Mouse (Mus musculus): Measurements from ENCODE around the gene 1700019N19Rik. TPM values are rescaled to one million over a fixed set of nuclear protein-coding genes. Genes with fewer than 3 reads are reported as not detected.

Gene 1700019N19Rik
- polyA plus RNA-seq, 1 experiment, result not detected

DNA sequence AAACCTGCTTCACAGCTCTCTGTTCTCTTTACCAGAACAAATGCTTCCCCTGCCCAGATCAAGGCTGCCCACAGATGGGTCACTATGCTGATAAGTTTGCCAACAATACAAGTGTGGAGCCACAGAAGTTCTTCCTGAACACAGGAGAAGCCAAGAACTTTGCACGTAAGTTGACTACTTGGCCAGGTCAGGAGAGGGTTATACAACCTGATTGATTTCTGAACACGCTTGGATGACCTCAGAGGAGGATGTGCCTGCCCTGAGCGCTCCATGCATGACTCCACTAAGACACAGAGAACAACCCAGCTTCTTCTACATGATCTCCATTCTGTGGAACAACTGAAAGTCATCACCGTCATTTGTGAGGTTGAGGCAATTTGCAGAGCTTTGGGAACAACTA, 56.1 kb downstream of the 1700019N19Rik start:
- no peak for TF ChIP-seq CTCF (IDR thresholded peaks at IDR 0.05; ENCODE audit: borderline replicate concordance, insufficient read depth, low read length)
- TF ChIP-seq POLR2A (IDR thresholded peaks at IDR 0.05; ENCODE audit: low read depth, low read length), result no peak
- Histone ChIP-seq H3K4me1 (ENCODE audit: control insufficient read depth, insufficient read depth, low read length) (no peaks in the 10 kb centered on the region), H3K4me3 (ENCODE audit: insufficient read depth, low read length) (no peak overlapping the region), H3K27ac (ENCODE audit: insufficient read depth, low read length) (no peak overlapping the region)

Other genes starting within 250 kb of the 1700019N19Rik start
- not detected in 2 replicates for gene Pnlip, start 142.0 kb downstream of the 1700019N19Rik start, polyA plus RNA-seq (2011; ENCODE audit: insufficient read length, low read depth, missing spikeins)
- gene Pnliprp1, start 65.6 kb downstream of the 1700019N19Rik start, polyA plus RNA-seq (2011; ENCODE audit: insufficient read length, low read depth, missing spikeins), result not detected in 2 replicates
- gene Pnliprp2, start 34.7 kb downstream of the 1700019N19Rik start, polyA plus RNA-seq (2011; ENCODE audit: insufficient read length, low read depth, missing spikeins), result not detected in 2 replicates
- not detected in 2 replicates for gene Eno4, start 149.0 kb upstream of the 1700019N19Rik start, polyA plus RNA-seq (2011; ENCODE audit: insufficient read length, low read depth, missing spikeins)
- 7.1 and 9.0 TPM in 2 replicates for gene Hspa12a, start 149.2 kb upstream of the 1700019N19Rik start, polyA plus RNA-seq (2011; ENCODE audit: insufficient read length, low read depth, missing spikeins)

Data from embryonic fibroblast, embryonic 13.5 days (primary cell).